Mouse (Mus musculus) erythroblast, embryonic 14.5 days (primary cell): ENCODE data around the gene Mllt10.

Experiments
- GATA1 ChIP-seq: IDR thresholded peaks from 2 replicates; pipeline ENCODE4 v1.6.1; 2012; ENCODE audit warnings: low read length, inconsistent platforms, mixed read lengths
- TAL1 ChIP-seq: IDR thresholded peaks from 3 replicates; pipeline ENCODE4 v1.6.1; 2012; ENCODE audit warnings: low read length, inconsistent platforms, mixed read lengths

DNA sequence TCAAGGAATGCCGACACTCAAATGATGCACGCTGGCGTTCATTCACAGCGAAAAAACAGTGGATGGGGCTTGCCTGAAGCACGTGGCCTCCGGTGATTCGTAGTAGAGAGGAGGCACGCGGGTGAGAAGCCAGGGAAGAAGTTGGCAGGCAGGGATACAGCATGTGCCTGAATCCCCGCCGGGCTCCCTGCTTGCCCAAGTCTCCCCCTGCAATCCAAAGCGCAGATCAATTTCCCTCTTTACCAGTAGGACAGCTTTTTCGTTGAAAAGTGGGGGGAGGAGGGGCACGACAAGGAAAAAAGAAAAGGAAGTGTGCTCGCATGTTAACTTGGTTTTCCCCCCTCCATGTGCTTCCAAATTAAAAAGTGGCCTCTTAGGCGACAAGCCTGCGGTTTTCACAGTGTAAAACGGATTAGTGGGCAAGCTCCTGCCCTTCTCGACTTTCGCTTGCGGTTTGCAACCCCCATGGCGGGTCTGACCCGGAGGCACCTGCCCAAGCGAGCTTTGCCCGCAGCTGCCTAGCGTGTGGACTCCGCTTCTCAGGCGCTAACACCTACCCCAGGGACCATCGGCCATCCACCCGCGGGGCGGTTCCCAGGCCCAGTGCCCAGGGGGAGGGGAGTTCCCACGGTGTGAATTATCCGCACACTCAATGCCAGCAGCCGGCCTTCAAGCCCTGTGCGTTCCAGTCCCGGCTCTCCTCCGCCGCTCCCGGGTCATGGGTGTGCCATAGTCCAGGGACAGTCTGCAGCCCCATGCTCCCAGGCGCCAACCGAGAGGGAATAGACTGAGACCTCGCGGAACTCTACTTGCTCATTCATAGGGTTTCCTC lies 28.7 kb upstream of the Mllt10 start:
- no peak for TF ChIP-seq TAL1
- TF ChIP-seq GATA1 = no peak
